Mouse (Mus musculus) small intestine, adult 2 months (tissue): Measurements from ENCODE around the gene Ubac2.

ENCODE experiments used
- CTCF ChIP-seq: fragments of 200-500 bp; IDR thresholded peaks from 2 replicates; pipeline ENCODE4 v1.5.1; 2012; ENCODE audit warnings: low read depth, mild to moderate bottlenecking, control low read depth, inconsistent platforms, low read length, moderate library complexity, mixed read lengths; ENCODE audit not compliant: insufficient replicate concordance, insufficient read length; ENCODE audit errors: extremely low read depth
- POLR2A ChIP-seq: fragments of 200-500 bp; IDR thresholded peaks from 2 replicates; pipeline ENCODE4 v1.6.1; 2012; ENCODE audit warnings: low read depth, mild to moderate bottlenecking, control low read depth, inconsistent platforms, low read length, moderate library complexity

DNA sequence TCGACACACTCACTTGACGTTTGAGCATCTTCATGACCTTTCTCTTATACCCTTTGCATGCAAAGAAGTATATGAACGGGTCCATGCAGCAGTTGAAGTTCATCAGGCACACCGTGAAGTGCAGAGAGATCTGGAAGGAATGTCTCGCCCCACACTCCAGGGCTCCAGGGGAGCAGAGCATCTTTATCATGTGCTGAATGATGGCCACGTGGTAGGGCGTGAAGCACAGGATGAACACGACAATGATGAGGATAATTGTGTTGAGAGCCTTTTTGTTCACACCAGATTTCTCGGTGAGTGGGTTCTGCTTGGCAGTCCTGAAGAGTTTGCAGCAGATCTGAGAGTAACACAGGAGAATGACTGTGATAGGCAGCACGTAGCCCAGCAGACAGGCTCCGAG lies 75.7 kb downstream of the Ubac2 start:
- TF ChIP-seq CTCF (no peak), POLR2A (no peak)
